Mouse (Mus musculus) heart, postnatal 10 days (tissue): ENCODE measurements around the gene Tgfb1i1. TPM values are rescaled to one million over a fixed set of nuclear protein-coding genes. Genes with fewer than 3 reads are reported as not detected.

Experiments
- DNase-seq, 2 experiments: peaks; one replicate each; pipeline ENCODE4 v3.0.0; 2021
- intact Hi-C: fragments of 180-260 bp; cut with DNase I; formaldehyde crosslinking; loops from one replicate; pipeline ENCODE4 v1.15.1; 2025
- microRNA-seq, 2 experiments: library from miRNA; unstranded; fragments of <30 nt; microRNA quantifications; one replicate each; pipeline ENCODE4 v1.2.0; 2022
- total RNA-seq, 2 experiments: library from RNA; stranded (reverse); gene quantifications; 2 replicates each; pipeline ENCODE4 v1.2.3; 2021

Tgfb1i1 gene
- total RNA-seq, 2 experiments from 2014 or later: 52.1 to 57.0 TPM

GRCm38 (mm10) chr7:128282532-128283244 is 36.1 kb downstream of the Tgfb1i1 start:
- DNase-seq: no peak
- intact Hi-C loops: no loop called here

- DNase-seq: no peak
- intact Hi-C loops: no loop called here
Measured at GRCm38 (mm10) chr7:128284047-128284446, 37.4 kb downstream of the Tgfb1i1 start.

DNA sequence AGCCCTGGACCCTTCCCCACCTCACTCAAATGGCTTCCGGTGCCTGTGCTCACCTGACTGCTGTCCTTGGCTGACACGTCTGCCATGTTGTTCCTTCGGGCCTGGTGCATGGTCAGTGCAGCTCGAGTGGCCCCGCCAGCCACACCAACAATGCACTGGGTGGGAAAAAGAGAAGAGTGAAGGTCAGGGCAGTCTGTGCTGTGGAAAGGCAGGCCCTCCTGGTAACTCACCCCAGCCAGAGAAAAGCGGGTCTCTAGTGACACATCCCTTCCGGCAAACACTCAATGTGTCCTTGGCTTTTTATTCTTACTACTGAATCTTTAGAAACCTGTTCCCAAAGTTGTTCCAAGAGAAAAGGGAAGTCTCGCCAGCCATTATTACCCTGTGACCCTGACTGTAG is 38.4 kb downstream of the Tgfb1i1 start:
- no peak for DNase-seq

GRCm38 (mm10) chr7:128288923-128289544 is 42.4 kb downstream of the Tgfb1i1 start:
- DNase-seq: peak in 1 of 2 experiments; percentile 11
- intact Hi-C loops: no loop called here

More for the DNA sequence above, 38.4 kb downstream of the Tgfb1i1 start:
- intact Hi-C loops: no loop called here

- intact Hi-C loops: loop anchor here (5.0 kb wide), 1 partner anchor 47 kb away; the partner anchor contains the start of gene Tgfb1i1
- DNase-seq: no peak
Measured at GRCm38 (mm10) chr7:128294785-128295184, 48.2 kb downstream of the Tgfb1i1 start.

DNA sequence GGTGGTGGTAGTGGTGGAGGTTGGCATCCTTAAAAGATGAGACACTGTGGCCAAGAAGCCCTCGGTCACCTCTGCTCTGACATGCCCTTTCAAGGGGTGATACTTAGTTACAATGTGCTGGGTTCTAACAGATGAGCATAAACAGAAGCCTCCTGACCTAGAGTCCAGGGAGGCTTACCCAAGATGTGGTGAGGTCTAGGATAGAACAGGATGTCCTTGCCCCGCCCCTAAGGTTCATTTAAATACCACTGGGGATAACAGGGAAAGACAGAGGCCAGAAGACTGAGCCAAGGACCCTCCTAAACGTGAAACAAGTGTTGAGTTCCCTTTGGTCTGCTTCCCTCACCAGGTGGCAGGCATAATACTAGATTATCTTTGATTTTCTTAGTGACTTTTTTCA is 49.9 kb downstream of the Tgfb1i1 start:
- no peak for DNase-seq
- intact Hi-C loops: loop anchor here (5.0 kb wide), 1 partner anchor 49 kb away; the partner anchor contains the start of gene Tgfb1i1

GRCm38 (mm10) chr7:128297291-128297616 is 50.6 kb downstream of the Tgfb1i1 start:
- intact Hi-C loops: loop anchor here (5.0 kb wide), 1 partner anchor 50 kb away; the partner anchor contains the start of gene Tgfb1i1
- no peak for DNase-seq

DNA sequence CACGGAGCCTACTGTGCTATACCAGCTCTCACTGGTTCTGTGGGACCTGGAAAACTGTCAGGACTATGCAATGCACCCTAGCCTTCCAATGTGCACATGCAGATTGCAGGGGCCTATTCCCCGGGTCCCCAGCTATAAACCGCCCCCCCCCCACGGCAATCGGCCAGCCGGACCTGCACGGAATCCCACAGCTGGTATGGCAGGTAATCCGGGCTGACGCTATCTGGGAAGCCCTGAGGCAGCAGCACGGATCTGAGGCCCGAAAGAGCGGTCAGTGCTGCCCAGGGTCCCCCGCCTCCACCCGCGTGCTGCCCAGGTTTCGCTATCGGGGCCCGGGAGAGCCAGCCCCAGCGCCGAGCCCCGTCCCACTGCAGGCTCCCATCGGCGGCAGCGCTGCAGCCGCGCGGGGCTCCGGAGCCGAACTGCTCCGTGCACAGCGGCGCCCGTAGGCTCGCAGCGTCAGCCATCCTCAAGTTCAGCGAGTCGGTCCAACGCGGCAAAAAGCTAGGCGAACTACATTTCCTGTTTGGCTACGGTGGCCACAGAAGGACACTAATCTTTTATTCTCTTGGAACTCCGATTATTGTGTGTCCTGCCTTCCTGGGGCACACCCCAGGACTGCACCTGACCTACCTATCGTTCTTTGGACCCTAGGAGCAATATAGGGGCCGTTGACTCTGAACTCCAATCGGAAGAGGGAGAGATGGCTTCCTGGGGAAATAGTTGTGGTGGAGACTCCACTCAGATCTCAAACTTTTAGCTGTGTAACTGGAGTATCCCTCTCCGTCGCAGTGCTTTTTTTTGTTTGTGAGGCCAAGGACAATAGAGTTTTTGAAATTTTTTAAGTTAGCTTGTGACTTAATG is 51.2 kb downstream of the Tgfb1i1 start, which contains the start of gene BC017158:
TSS of gene BC017158 (minus strand) at position 554 of the 864 bp plus-strand sequence.
- DNase-seq: peak; percentile 85 to 88
- intact Hi-C loops: loop anchor here (5.0 kb wide), 1 partner anchor 51 kb away; the partner anchor contains the start of gene Tgfb1i1

- peak in 1 of 2 experiments; percentile 28 for DNase-seq
- intact Hi-C loops: loop anchor here (5.0 kb wide), 1 partner anchor 51 kb away; the partner anchor contains the start of gene Tgfb1i1
Measured at GRCm38 (mm10) chr7:128298481-128299342, 52.1 kb downstream of the Tgfb1i1 start.

DNA sequence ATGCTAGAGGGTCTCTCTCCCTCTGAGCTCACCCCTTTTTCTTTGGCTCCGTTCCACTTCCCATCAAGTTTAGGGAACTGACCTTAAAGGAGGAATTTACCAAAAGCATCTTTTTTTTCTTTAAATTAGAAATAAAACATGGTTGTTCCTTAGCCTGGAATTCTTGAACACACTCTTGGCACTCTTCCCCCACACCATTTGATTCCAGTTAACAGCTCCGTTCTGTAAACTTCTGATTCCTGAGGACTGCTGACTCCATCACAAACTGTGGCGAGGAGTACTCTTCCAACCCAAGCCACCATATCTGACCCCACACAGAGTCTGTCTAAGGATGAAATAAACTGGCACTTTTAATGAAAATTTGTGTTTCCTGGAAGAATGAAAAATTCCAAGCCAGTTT is 54.3 kb downstream of the Tgfb1i1 start:
- intact Hi-C loops: no loop called here

DNA sequence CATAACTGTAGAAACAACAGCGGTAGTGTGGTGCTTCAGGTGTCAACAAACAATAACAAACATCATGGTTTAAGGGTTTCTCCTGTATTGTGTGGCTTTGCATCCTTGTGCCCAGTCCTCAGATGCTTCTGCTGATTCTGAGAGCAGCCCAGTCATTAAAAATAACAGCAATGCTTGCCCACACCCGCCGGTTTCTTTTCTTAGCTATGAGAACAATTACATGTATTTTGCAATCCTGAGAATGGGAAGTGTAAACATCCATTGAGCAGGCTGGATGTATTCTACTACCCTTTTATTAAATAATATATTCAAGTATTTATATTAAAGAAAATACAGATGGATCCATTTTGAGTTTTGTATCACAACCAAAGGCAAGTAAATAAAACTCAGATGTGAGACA is 55.5 kb downstream of the Tgfb1i1 start:
- no peak for DNase-seq
- intact Hi-C loops: no loop called here

More for the DNA sequence above, 54.3 kb downstream of the Tgfb1i1 start:
- no peak for DNase-seq

GRCm38 (mm10) chr7:128304198-128304597 is 57.6 kb downstream of the Tgfb1i1 start:
- intact Hi-C loops: no loop called here
- DNase-seq: no peak

GRCm38 (mm10) chr7:128304907-128305306 is 58.3 kb downstream of the Tgfb1i1 start:
- DNase-seq: peak; percentile 65 to 70
- intact Hi-C loops: loop anchor here (1.0 to 5.0 kb wide), 2 partner anchors 40 to 387 kb away; no protein-coding TSS in a partner anchor

Small RNA genes lying within 50 kb of the gene (microRNA-seq; reads per million reads assigned to microRNA genes)
- gene Mir3103: 0.35 to 0.47 reads per million in 2 experiments

Other genes with a start within 250 kb of the Tgfb1i1 start
- gene Trim72, start 242.9 kb upstream of the Tgfb1i1 start, total RNA-seq: 100 to 1,000 TPM; 144 to 159 TPM
- gene Itgam, start 184.2 kb upstream of the Tgfb1i1 start, total RNA-seq: 1 to 10 TPM; 2.5 to 3.9 TPM
- gene Gm49368, start 184.1 kb upstream of the Tgfb1i1 start, total RNA-seq: not detected
- gene Itgax, start 117.3 kb upstream of the Tgfb1i1 start, total RNA-seq: under 1 TPM; 0.12 to 0.22 TPM
- gene Itgad, start 92.4 kb upstream of the Tgfb1i1 start, total RNA-seq: not detected
- 1,000 to 10,000 TPM; 1,342 to 1,375 TPM for gene Cox6a2, start 40.4 kb upstream of the Tgfb1i1 start, total RNA-seq
- gene Armc5, start 9.5 kb upstream of the Tgfb1i1 start, total RNA-seq: 10 to 100 TPM; 11.7 to 13.3 TPM
- 1 to 10 TPM; 4.5 to 5.4 TPM for gene 9130023H24Rik, start 8.8 kb upstream of the Tgfb1i1 start, total RNA-seq
- not detected for gene Slc5a2, start 18.8 kb downstream of the Tgfb1i1 start, total RNA-seq
- 10 to 100 TPM; 10.3 to 10.8 TPM for gene BC017158, start 51.4 kb downstream of the Tgfb1i1 start, total RNA-seq
- 10 to 100 TPM; 10.7 to 10.9 TPM for gene Rgs10, start 171.9 kb downstream of the Tgfb1i1 start, total RNA-seq
- 10 to 100 TPM; 52.5 to 54.6 TPM for gene Tial1, start 214.9 kb downstream of the Tgfb1i1 start, total RNA-seq